Mouse (Mus musculus): ENCODE results near the gene Plekha7.

DNA sequence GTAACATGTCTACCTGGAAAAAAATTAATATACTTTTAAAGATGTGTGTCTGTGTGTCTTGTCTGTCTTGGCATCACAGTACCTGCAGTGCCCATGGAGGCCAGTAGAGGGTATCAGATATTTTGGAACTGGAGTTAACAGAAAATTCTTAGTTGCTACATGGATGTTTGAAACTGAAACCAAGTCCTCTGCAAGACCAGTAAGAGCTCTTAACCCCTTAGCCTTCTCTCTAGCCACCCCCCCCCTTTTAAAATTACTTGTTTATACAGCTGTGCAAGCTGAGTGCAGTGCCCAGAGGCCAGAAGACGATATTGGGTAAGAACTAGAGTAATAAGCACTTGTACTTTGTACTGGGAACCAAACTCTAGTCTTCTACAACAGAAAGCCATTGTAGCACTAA, 28.1 kb upstream of the Plekha7 start:
- TF ChIP-seq CTCF (IDR thresholded peaks at IDR 0.05; ENCODE audit: borderline replicate concordance, control insufficient read depth, extremely low read depth, insufficient read depth, low read length, poor library complexity) (no peak), POLR2A (IDR thresholded peaks at IDR 0.05; ENCODE audit: control insufficient read depth, extremely low read depth, insufficient read depth, low read length, poor library complexity) (no peak)

Measured in thymus, adult 2 months (tissue).